Mouse (Mus musculus) C2C12 (cell line): Measurements from ENCODE around the gene Dnajc30.

Source experiments
- CEBPB ChIP-seq: IDR thresholded peaks from one replicate; pipeline ENCODE4 v1.6.1; 2011; ENCODE audit warnings: low read depth, mild to moderate bottlenecking, control low read depth, moderate library complexity
- CTCF ChIP-seq: IDR thresholded peaks from one replicate; pipeline ENCODE4 v1.5.1; 2011; ENCODE audit not compliant: control insufficient read depth, insufficient read depth, insufficient read length
- MAX ChIP-seq: IDR thresholded peaks from one replicate; pipeline ENCODE4 v1.6.1; 2011; ENCODE audit warnings: mild to moderate bottlenecking, control low read depth
- MYOG ChIP-seq: IDR thresholded peaks from one replicate; pipeline ENCODE4 v1.6.1; 2011; ENCODE audit not compliant: control insufficient read depth, insufficient read length; ENCODE audit errors: extremely low read depth
- USF1 ChIP-seq: IDR thresholded peaks from one replicate; pipeline ENCODE4 v1.6.1; 2011; ENCODE audit warnings: low read depth, mild to moderate bottlenecking, control low read depth, moderate library complexity

- TF ChIP-seq CEBPB, result no peak
- no peak for TF ChIP-seq CTCF
- no peak for TF ChIP-seq MAX
- TF ChIP-seq MYOG, result no peak
- TF ChIP-seq USF1, result no peak
These were observed 45.0 kb downstream of the Dnajc30 start for GRCm38 (mm10) chr5:135109017-135109416.
